Mouse (Mus musculus) thymus, adult 2 months (tissue): Measurements from ENCODE around the gene Gtf2h3.

Experiments used
- CTCF ChIP-seq: fragments of 200-500 bp; IDR thresholded peaks from 2 replicates; pipeline ENCODE4 v1.5.1; 2012; ENCODE audit warnings: mild to moderate bottlenecking, control low read depth, low read length, moderate library complexity, borderline replicate concordance; ENCODE audit not compliant: control insufficient read depth, poor library complexity, insufficient read depth; ENCODE audit errors: extremely low read depth
- POLR2A ChIP-seq: fragments of 200-500 bp; IDR thresholded peaks from 2 replicates; pipeline ENCODE4 v1.6.1; 2012; ENCODE audit warnings: mild to moderate bottlenecking, low read length, control low read depth, moderate library complexity; ENCODE audit not compliant: control insufficient read depth, poor library complexity, insufficient read depth; ENCODE audit errors: extremely low read depth

GRCm38 (mm10) chr5:124536776-124537175, 42.2 kb upstream of the Gtf2h3 start:
- TF ChIP-seq POLR2A (no peak), CTCF (no peak)
